Mouse (Mus musculus) spleen, adult 2 months (tissue): Measurements from ENCODE around the gene Dhrs2. TPM values are rescaled to one million over a fixed set of nuclear protein-coding genes. Genes with fewer than 3 reads are reported as not detected.

Experiments
- DNase-seq, 2 experiments: peaks; one replicate each; pipeline versions ENCODE4 v3.0.0 to v3.0.0-alpha.2; 2012 to 2021; ENCODE audit warnings: low spot score in 2 of 2, low read depth in 1 of 2
- H3K27ac ChIP-seq: fragments of 200-500 bp; 2 replicates; pipeline ENCODE4 v1.5.1; 2012; ENCODE audit warnings: low read length, inconsistent platforms; ENCODE audit not compliant: insufficient read depth
- H3K27me3 ChIP-seq: fragments of 200-500 bp; 2 replicates; pipeline ENCODE4 v1.6.1; 2012; ENCODE audit warnings: mild to moderate bottlenecking, moderate library complexity, low read length, inconsistent platforms; ENCODE audit not compliant: control insufficient read depth, insufficient read depth
- H3K36me3 ChIP-seq: fragments of 200-500 bp; 2 replicates; pipeline ENCODE4 v1.6.1; 2012; ENCODE audit warnings: mild to moderate bottlenecking, low read length, inconsistent platforms; ENCODE audit not compliant: control insufficient read depth, insufficient read depth
- H3K4me1 ChIP-seq: fragments of 200-500 bp; 2 replicates; pipeline ENCODE4 v1.6.1; 2011; ENCODE audit warnings: inconsistent platforms; ENCODE audit not compliant: control insufficient read depth, insufficient read depth, insufficient read length
- H3K4me3 ChIP-seq: fragments of 200-500 bp; 2 replicates; pipeline ENCODE4 v1.5.1; 2011; ENCODE audit warnings: mild to moderate bottlenecking, inconsistent platforms; ENCODE audit not compliant: insufficient read depth, insufficient read length; ENCODE audit errors: extremely low read depth
- CTCF ChIP-seq: fragments of 200-500 bp; IDR thresholded peaks from 2 replicates; pipeline ENCODE4 v1.5.1; 2011; ENCODE audit warnings: mild to moderate bottlenecking, inconsistent platforms; ENCODE audit not compliant: insufficient read depth, insufficient read length, insufficient replicate concordance; ENCODE audit errors: extremely low read depth
- POLR2A ChIP-seq: fragments of 200-500 bp; IDR thresholded peaks from 2 replicates; pipeline ENCODE4 v1.6.1; 2011; ENCODE audit warnings: low read depth, low read length, inconsistent platforms
- WGBS: fragments of 180-500 bp; shearing (Covaris S2); methylation state at CpG from one replicate; pipeline ENCODE4 v1.1.7; 2018; 5-methylcytosine and 5-hydroxymethylcytosine counted together
- polyA plus RNA-seq: library from polyadenylated mRNA; depleted of rRNA; stranded (reverse); fragments of >200 nt; gene quantifications from 2 replicates; pipeline ENCODE4 v1.2.3, GENCODE M21; 2012; rRNA removed

Gene Dhrs2
- polyA plus RNA-seq, 1 experiment: not detected

GRCm38 (mm10) chr14:55279322-55280069, 57.7 kb downstream of the Dhrs2 start:
- Histone ChIP-seq H3K4me1 (no peaks in the 10 kb centered on the region), H3K27me3 (no peaks in the 10 kb centered on the region), H3K4me3 (no peak overlapping the region), H3K27ac (no peak overlapping the region), H3K36me3 (no peaks in the 10 kb centered on the region)
- no peak for DNase-seq
- WGBS: 91% methylated on average over 7 of the region's 7 CpGs
- TF ChIP-seq CTCF (no peak), POLR2A (no peak)

Other genes starting within 250 kb of the Dhrs2 start
- gene Gm17428, start 245.1 kb upstream of the Dhrs2 start, polyA plus RNA-seq: not detected in 2 replicates
- gene Myh7, start 227.4 kb upstream of the Dhrs2 start, polyA plus RNA-seq: not detected in 2 replicates
- 10.4 and 11.0 TPM in 2 replicates for gene Ngdn, start 206.6 kb upstream of the Dhrs2 start, polyA plus RNA-seq
- 4.2 and 4.5 TPM in 2 replicates for gene Zfhx2, start 129.7 kb upstream of the Dhrs2 start, polyA plus RNA-seq
- gene Thtpa, start 127.2 kb upstream of the Dhrs2 start, polyA plus RNA-seq: 4.1 and 4.4 TPM in 2 replicates
- 64.9 and 77.2 TPM in 2 replicates for gene Ap1g2, start 115.4 kb upstream of the Dhrs2 start, polyA plus RNA-seq
- gene Jph4, start 105.1 kb upstream of the Dhrs2 start, polyA plus RNA-seq: 0.33 and 0.50 TPM in 2 replicates